Mouse (Mus musculus): Measurements from ENCODE around the gene Cdc42ep5.

Cdc42ep5 gene

DNA sequence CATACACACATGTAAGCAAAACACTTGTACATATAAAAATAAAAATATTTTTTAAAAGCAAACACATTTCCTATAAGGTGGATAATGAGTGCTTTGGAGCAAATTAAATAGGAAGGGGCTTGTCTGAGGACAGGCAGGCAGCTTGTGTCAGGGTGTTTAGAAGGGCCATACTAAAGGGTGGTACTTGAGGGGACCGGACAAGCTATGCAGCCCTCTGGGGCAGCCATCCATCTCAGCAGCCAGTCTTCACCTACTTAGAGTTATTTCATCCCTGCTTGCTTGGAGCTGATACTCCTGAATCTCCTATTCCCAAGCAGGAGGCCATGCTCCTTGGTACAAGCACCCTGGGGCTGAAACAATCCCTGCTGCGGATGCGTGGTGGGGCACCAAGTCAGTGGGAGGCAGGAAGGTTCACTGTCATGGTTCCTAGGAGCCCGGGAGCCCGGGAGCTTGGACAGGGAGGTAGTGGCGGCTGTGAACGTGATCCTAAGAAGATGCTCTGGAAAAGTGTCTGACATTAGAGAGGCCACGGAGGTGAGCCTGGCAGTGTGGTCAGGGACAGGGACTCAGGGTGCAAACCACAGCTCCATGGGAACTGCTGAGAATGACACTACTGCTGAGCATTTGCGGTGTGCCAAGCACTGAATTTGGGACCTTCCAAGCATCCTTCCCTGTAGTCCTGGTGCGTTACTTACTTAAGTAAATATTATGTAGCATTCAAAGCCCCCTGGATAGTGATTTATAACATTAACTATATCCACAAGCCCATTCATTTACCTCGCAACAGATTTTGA is 37.5 kb downstream of the Cdc42ep5 start:
- no peak for DNase-seq (ENCODE audit: low read depth, low spot score)

DNA sequence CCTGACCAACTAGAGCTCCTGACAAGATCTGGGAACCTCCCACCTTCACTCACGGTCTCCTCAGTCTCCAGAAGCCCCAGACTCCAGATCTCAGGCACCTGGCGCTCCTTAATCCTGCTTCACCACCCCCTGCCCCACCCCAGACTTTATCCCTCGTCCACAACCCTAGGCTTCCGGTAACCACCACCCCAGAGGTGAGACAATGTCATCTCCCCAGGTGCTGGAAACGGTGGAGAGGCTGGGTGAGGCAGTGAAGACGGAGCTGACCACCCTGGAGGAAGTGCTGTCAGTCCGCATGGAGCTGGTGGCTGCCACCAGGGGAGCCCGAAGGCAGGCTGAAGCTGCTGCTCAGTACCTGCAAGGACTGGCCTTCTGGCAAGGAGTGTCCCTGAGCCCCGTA is 39.4 kb downstream of the Cdc42ep5 start:
- peak; percentile 78 for DNase-seq (ENCODE audit: low read depth, low spot score)

DNA sequence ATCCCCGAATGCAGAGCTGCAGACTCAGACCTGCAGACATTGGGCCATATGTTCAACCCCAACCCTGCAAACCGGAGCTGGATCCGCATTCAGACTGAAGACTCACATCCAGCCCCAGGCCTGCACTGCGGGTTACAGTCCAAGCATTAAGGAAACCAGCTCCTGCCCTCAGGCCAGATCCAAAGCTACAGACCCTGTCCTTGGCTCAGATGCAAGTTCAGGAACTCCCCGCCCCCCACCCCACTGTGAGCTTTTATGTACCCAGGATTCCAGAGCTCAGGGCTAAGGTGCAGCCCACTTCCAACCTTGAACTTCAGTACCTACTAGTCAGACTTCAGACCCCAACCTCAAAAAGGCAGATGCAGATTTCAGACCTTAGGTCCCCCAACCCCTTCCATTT is 39.8 kb downstream of the Cdc42ep5 start:
- DNase-seq (ENCODE audit: low read depth, low spot score), result peak; percentile 85

DNA sequence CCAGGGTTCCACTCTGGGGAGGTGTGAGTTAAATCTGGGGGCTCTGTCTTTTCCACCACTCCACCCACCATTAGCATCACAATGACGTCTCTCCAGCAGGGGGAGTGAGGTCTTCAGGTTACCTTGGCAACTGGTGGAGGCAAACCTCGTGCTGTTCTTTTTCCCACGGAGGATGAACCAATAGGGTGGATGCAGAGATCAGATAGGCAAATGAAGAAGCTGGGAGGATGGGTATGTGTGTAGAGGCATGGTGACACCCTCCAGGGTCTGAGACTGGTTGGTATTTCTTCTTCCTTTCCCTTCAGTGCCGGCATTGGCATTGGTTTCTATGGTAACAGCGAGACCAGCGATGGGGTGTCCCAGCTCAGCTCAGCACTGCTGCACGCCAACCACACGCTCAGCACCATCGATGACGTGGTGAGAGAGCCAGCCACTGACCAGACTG is 40.3 kb downstream of the Cdc42ep5 start:
- peak; percentile 90 for DNase-seq (ENCODE audit: low read depth, low spot score)

DNA sequence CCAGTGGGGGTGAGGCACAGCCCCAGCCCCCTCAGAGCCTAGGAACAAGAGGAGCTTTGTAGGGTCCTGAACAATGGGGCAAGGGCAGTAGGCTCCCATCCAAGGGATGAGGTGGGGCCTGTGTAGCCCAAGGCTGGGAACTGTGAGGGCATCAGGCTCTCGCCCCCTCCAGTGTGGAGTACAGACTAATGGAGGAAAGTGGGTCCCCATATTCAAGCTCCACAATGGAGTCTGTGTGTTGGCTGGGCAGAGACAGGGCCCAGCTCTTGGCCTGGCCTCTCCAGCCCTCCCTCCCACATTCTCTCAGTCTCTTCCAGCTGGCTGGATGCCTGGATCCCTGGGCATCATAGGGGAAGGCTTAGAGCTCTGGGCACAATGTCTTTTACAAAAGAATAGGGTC is 40.9 kb downstream of the Cdc42ep5 start:
- no peak for DNase-seq (ENCODE audit: low read depth, low spot score)

DNA sequence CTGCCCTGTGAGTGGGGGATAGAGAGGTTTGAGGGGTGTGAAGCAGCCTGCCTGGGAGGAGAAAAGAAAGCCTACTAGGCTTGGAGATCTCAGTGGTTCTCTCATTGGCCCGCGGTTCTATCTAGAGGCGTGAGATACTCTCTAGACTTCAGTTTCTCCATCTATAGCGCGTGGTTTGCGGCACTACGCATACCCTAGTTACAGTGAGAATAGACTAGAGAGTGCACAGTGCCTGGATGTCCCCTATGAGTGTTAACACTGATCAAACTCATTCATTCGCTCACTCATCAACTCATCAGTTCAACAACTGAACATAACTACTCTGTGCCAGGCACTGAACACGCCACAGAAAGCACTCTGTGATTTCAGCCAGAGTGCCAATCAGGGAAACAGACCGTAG is 41.9 kb downstream of the Cdc42ep5 start:
- DNase-seq (ENCODE audit: low read depth, low spot score), result no peak

DNA sequence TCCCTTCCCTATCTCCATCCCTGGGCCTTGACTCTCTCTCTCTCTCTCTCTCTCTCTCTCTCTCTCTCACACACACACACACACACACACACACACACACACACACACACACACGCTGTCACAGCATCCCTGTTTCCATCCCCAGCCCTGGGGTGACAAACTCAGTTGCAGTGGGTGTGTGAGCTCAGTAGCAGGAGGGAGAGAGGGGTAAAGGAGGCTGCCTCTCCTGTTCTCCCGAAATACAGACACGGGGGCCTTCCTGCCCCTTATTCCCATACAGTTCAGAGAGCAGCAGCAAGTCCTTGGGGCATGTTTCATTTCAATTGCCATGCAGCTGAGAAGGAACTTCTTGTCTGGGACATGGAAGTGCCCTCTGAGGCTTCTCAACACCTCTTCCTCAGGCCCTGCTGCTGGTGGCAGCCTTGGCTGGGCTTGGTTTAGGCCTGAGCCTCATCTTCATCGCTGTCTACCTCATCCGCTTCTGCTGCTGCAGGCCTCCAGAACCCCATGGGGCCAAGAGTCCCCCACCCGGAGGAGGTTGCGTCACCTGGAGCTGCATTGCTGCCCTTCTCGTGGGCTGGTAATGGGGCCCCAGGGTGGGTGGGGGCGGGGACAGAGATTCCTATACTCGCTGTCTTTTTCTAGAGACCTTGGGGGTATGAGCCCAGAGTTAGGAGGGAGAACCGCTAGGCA is 42.4 kb downstream of the Cdc42ep5 start:
- DNase-seq (ENCODE audit: low read depth, low spot score), result no peak

DNA sequence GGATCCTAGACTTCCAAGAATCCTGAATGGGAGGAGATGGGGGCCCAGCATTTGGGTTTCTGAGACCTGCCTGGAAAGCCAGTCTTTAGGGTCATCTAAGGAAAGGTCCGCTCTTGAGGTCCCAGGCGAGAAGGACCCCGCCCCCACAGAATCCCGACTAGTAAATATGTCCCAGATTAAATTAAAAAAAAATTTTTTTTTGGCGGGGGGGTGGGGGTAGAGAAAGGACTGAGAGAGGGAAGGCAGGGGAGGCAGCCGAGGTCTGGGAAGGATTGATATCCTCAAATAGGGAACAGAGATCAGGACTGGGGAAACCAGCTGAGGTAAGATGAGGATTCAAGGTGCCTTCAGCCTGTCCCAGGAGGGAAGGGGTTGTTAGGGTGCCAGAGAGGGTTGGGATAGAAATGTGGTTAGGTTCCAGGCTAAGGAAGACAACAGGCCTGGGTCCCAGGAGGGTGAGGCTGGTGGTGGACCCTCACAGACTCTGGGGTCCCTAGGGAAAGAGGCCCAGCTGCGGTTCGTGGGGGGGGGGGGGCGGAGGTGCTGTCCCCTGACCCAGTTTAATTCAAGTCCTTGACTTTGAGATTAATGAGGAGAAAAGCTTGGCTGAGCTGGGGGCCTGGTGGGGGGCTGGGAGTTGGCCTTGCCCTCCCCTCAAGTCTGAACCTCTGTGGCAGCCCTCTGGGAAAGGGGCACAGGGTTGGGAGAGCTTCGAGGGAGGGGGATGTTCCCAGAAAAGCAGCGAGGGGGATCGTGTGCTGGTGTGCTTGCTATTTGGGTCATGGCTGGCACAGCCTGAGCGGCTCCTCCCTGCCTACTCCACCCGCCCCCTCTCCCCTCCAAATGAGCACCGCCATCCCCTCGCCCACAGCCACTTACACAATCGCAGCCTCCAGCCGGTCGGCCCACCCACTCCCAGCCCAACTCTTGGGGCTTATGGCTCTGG is 44.4 kb downstream of the Cdc42ep5 start:
- no peak for DNase-seq (ENCODE audit: low read depth, low spot score)

DNA sequence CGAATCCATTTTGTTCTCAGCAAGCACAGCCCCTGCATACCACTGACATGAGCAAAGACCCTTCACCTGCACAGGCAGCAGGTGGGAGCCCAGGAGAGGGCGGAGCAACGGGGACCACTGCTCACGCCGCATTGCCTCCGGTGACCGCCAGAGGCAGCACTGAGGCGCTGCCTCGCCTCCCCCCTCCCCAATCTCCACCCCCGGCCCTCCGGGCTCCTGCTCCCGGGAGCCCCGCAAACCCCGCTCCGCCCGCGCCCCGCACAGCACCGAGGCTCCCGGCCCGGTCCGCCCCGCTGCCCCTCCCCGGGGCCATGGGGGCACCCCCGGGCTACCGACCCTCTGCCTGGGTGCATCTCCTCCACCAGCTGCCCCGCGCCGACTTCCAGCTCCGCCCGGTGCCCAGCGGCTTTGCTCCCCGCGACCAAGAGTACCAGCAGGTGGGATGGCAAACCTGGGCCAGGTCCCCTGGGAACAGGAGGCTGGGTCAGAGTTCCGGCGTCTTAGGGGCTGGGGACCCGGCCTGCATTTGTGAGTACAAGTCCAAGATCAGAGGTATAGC is 45.2 kb downstream of the Cdc42ep5 start, which contains the start of gene Ttyh1:
Gene Ttyh1 (plus strand): TSS at position 65 of the 559 bp plus-strand sequence.
- peak; percentile 80 for DNase-seq (ENCODE audit: low read depth, low spot score)

DNA sequence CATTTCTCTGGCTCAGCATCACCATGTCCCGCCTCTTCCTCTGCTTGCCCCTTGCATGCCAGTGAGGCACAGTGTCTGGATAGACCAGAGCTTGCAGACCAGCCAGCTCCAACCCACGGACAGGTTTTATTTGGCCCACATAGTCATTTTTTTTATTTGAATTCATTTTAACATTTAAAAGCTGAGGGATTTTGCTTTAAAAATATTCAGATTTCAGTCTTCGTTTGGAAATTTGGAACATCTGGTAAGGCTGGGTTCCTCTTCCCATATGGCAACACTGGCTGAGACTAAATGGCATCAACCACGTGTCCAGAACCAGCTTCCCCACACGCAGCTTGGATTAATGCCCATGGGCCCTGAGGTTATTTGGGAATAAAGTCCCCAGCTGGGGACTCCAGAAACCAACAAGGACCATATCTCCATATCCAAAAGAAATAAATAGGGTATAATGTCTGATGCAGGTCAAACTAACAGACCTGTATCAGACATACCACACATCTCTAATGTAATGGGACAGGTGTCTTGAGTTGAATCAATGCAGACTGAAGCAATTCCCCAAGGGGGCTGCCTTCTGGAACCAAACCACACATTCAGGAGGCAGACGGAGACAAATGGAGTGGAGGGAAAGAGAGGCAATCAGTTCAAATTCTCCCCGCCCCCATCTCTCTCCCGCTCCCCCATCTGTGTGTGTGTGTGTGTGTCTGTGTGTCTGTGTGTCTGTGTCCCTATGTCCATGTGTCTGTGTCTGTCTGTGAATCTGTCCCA is 47.4 kb downstream of the Cdc42ep5 start:
- DNase-seq (ENCODE audit: low read depth, low spot score), result no peak

DNA sequence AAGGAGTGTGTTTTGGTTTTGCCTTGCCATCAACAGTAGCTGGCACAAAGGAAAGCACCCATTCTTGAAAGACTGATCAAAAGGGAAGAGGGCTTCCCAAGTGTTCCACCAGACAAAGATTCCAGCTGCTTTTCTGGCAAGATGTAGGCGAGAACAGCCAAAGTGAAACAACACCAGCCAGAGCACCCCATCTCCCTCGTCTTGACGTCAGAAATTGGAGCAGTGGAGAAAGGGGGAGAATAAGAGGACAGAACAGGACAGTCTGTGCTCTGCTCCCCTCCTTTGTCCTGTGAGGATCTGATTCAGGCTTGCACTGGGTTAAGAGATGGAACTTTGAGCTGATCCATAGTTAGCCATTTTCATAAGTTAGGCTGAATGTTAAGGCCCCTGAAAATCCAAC is 52.9 kb downstream of the Cdc42ep5 start:
- DNase-seq (ENCODE audit: low read depth, low spot score), result no peak

DNA sequence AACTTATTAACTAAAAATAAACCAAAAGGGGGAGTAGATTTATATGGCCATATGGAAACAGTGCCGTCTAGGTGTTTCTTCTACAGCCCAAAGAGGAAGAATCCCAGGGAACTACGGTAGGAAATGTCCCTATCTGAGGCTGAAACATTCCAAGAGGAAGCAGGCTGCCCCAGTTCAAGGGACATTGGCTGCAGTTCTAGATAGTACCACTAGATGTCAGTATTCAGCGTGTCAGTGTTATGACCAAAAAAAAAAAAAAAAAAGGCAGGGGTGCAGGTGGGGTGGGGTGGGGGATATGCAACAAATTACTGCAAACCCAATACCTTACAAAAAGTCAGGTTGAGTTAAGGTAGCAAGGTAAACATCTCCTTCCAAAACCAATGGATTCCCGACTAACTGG is 61.2 kb downstream of the Cdc42ep5 start:
- DNase-seq (ENCODE audit: low read depth, low spot score), result peak; percentile 71

All from ZHBTc4 (cell line).